Mouse (Mus musculus): ENCODE results near the gene Rassf5.

DNA sequence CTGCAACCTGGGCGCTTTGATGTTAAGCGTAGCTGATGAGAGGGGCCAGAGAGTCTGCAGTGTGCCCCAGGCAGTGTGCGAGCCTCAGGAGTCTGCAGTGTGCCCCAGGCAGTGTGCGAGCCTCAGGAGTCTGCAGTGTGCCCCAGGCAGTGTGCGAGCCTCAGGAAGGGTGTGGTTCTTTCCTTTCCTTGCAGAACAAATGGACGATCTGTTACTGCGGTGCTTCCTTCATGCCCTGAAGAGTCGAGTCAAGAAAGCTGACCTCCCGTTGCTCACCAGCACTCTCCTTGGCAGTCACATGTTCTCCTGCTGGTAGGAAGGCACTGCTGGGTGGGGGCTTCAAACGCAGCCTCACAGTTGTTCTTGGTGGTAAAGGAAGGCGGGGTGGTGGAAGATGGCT is 84.0 kb downstream of the Rassf5 start:
- TF ChIP-seq GATA1 (IDR thresholded peaks at IDR 0.05; ENCODE audit: low read length) (no peak), TAL1 (IDR thresholded peaks at IDR 0.05; ENCODE audit: low read length) (no peak)
